Mouse (Mus musculus) CH12.LX (cell line): ENCODE data around the gene Cybc1.

Source experiments
- CHD1 ChIP-seq: IDR thresholded peaks from 2 replicates; pipeline ENCODE4 v1.6.1; 2012; ENCODE audit warnings: low read depth, low read length, improper control_type of control experiment, inconsistent platforms
- CTCF ChIP-seq, 2 experiments: IDR thresholded peaks in 1 of 2; conservative IDR thresholded peaks in 1 of 2; 2 replicates each; pipeline ENCODE4 v1.5.1; 2011 to 2012; ENCODE audit warnings: low read depth in 2 of 2, low read length in 2 of 2, improper control_type of control experiment in 1 of 2, inconsistent platforms in 1 of 2, mild to moderate bottlenecking in 1 of 2, moderate library complexity in 1 of 2
- ELF1 ChIP-seq: IDR thresholded peaks from 2 replicates; pipeline ENCODE4 v1.6.1; 2014; ENCODE audit warnings: low read depth, mild to moderate bottlenecking, inconsistent platforms, low read length, improper control_type of control experiment
- EP300 ChIP-seq: IDR thresholded peaks from 2 replicates; pipeline ENCODE4 v1.6.1; 2011; ENCODE audit warnings: low read length, improper control_type of control experiment
- ETS1 ChIP-seq: conservative IDR thresholded peaks from 2 replicates; pipeline ENCODE4 v1.6.1; 2012; ENCODE audit warnings: low read depth, mild to moderate bottlenecking, inconsistent platforms, low read length, improper control_type of control experiment, moderate library complexity
- JUN ChIP-seq: IDR thresholded peaks from 2 replicates; pipeline ENCODE4 v1.6.1; 2011; ENCODE audit warnings: low read depth, mild to moderate bottlenecking, low read length, improper control_type of control experiment, moderate library complexity; ENCODE audit not compliant: insufficient read depth
- MAFK ChIP-seq: IDR thresholded peaks from 2 replicates; pipeline ENCODE4 v1.6.1; 2011; ENCODE audit warnings: low read length, improper control_type of control experiment; ENCODE audit not compliant: insufficient replicate concordance
- MAX ChIP-seq: IDR thresholded peaks from 2 replicates; pipeline ENCODE4 v1.6.1; 2011; ENCODE audit warnings: low read length, improper control_type of control experiment
- MYC ChIP-seq: IDR thresholded peaks from 2 replicates; pipeline ENCODE4 v1.6.1; 2011; ENCODE audit warnings: low read depth, mild to moderate bottlenecking, improper control_type of control experiment, low read length
- PAX5 ChIP-seq: IDR thresholded peaks from 2 replicates; pipeline ENCODE4 v1.6.1; 2012; ENCODE audit warnings: low read length, inconsistent platforms, mixed read lengths
- POLR2A ChIP-seq: IDR thresholded peaks from 2 replicates; pipeline ENCODE4 v1.6.1; 2011; ENCODE audit warnings: low read depth, mild to moderate bottlenecking, improper control_type of control experiment, low read length
- POLR2AphosphoS2 ChIP-seq: IDR thresholded peaks from 2 replicates; pipeline ENCODE4 v1.6.1; 2011; ENCODE audit warnings: low read depth, low read length, improper control_type of control experiment
- USF1 ChIP-seq: IDR thresholded peaks from 2 replicates; pipeline ENCODE4 v1.6.1; 2014; ENCODE audit warnings: low read depth, mild to moderate bottlenecking, inconsistent platforms, low read length, improper control_type of control experiment
- ZMIZ1 ChIP-seq: IDR thresholded peaks from 2 replicates; pipeline ENCODE4 v1.6.1; 2012; ENCODE audit warnings: low read depth, mild to moderate bottlenecking, inconsistent platforms, low read length, improper control_type of control experiment

- no peak for TF ChIP-seq EP300
- TF ChIP-seq CTCF (conservative IDR thresholded peaks at IDR 0.05 in 1 of 2, IDR thresholded peaks at IDR 0.05 in 1 of 2; ENCODE audit: low read depth in 2 of 2, low read length in 2 of 2) = no peak
- no peak for TF ChIP-seq MAX
- no peak for TF ChIP-seq CHD1
- TF ChIP-seq MYC = no peak
- TF ChIP-seq PAX5 = no peak
- TF ChIP-seq POLR2A = no peak
- no peak for TF ChIP-seq ZMIZ1
- no peak for TF ChIP-seq USF1
- no peak for TF ChIP-seq ETS1
- TF ChIP-seq POLR2AphosphoS2 = no peak
- no peak for TF ChIP-seq ELF1
- TF ChIP-seq MAFK = no peak
- TF ChIP-seq JUN = no peak
These were observed 2.1 kb upstream of the Cybc1 start for GRCm38 (mm10) chr11:121231191-121231590.
